Mouse (Mus musculus) neural tube, embryonic 12.5 days (tissue): Measurements from ENCODE around the gene Dap. TPM values are rescaled to one million over a fixed set of nuclear protein-coding genes. Genes with fewer than 3 reads are reported as not detected.

Experiments
- ATAC-seq: fragments of 200-750 bp; cut with Nextera tagmentation; 2 replicates; pipeline ENCODE4 v1.8.0; 2017; ENCODE audit warnings: low read depth, mild to moderate bottlenecking, moderate TSS enrichment, moderate library complexity; ENCODE audit not compliant: low FRiP score
- H3K27ac ChIP-seq: fragments of 300-500 bp; sonication (generic); 2 replicates; pipeline ENCODE4 v1.5.1; 2016
- H3K27me3 ChIP-seq: fragments of 300-500 bp; sonication (generic); replicated peaks from 2 replicates; pipeline ENCODE4 v1.6.1; 2016; ENCODE audit warnings: mild to moderate bottlenecking
- H3K36me3 ChIP-seq: fragments of 300-500 bp; sonication (generic); 2 replicates; pipeline ENCODE4 v1.6.1; 2016; ENCODE audit warnings: mild to moderate bottlenecking
- H3K4me1 ChIP-seq: fragments of 300-500 bp; sonication (generic); 2 replicates; pipeline ENCODE4 v1.6.1; 2016
- H3K4me2 ChIP-seq: fragments of 300-500 bp; sonication (generic); replicated peaks from 2 replicates; pipeline ENCODE4 v1.6.1; 2016; ENCODE audit warnings: mild to moderate bottlenecking
- H3K4me3 ChIP-seq: fragments of 300-500 bp; sonication (generic); 2 replicates; pipeline ENCODE4 v1.5.1; 2016
- H3K9ac ChIP-seq: fragments of 300-500 bp; sonication (generic); 2 replicates; pipeline ENCODE4 v1.6.1; 2016; ENCODE audit warnings: mild to moderate bottlenecking
- H3K9me3 ChIP-seq: fragments of 300-500 bp; sonication (generic); 2 replicates; pipeline ENCODE4 v1.6.1; 2016; ENCODE audit warnings: mild to moderate bottlenecking
- WGBS: fragments of 180-500 bp; shearing (Covaris S2); methylation state at CpG from one replicate; pipeline ENCODE4 v1.1.7; 2016; 5-methylcytosine and 5-hydroxymethylcytosine counted together
- polyA plus RNA-seq: library from polyadenylated mRNA; unstranded; fragments of >200 nt; fragmentation: Nextera tagmentation; extraction: Ambion mirVana; gene quantifications from 2 replicates; pipeline ENCODE4 v1.2.1, GENCODE M21; 2016

Dap gene
- polyA plus RNA-seq, 1 experiment from 2014 or later: 44.0 TPM

DNA sequence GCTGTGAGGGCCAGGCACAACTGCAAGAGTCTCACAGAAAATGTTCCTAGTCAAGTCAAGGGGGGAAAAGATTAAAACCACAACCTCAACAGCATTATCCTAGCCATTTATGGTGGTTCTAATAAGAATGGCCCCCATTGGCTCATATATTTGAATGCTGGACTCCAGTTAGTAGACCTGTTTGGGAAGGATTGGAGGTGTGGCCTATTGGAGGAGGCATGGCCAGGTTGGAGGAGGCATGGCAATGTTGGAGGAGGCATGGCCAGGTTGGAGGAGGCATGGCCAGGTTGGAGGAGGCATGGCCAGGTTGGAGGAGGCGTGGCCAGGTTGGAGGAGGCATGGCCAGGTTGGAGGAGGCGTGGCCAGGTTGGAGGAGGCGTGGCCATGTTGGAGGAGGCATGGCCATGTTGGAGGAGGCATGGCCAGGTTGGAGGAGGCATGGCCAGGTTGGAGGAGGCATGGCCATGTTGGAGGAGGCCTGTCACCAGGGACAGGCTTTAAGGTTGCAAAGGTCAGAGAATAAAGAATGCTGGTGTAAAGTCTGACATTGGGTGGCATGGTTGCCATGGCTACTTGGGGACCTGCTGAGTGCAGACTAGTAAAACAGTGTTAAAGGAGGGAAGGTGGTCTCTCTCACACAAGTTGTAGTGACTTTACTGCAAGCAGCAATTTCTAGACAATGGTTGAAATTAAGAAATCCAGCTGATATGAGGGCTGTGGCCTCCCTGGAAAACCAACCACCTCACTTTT, 93.1 kb downstream of the Dap start:
- Histone ChIP-seq H3K4me1 (0 out of 2 replicates have a peak, but pooled peaks cover 3% of the 10 kb centered on the region), H3K36me3 (no peaks in the 10 kb centered on the region), H3K9me3 (no peaks in the 10 kb centered on the region), H3K9ac (no peak overlapping the region), H3K4me3 (no peak overlapping the region), H3K27me3 (no peaks in the 10 kb centered on the region), H3K4me2 (no peak overlapping the region), H3K27ac (no peak overlapping the region)
- 87% methylated on average over 3 of the region's 3 CpGs for WGBS
- ATAC-seq: no peak

DNA sequence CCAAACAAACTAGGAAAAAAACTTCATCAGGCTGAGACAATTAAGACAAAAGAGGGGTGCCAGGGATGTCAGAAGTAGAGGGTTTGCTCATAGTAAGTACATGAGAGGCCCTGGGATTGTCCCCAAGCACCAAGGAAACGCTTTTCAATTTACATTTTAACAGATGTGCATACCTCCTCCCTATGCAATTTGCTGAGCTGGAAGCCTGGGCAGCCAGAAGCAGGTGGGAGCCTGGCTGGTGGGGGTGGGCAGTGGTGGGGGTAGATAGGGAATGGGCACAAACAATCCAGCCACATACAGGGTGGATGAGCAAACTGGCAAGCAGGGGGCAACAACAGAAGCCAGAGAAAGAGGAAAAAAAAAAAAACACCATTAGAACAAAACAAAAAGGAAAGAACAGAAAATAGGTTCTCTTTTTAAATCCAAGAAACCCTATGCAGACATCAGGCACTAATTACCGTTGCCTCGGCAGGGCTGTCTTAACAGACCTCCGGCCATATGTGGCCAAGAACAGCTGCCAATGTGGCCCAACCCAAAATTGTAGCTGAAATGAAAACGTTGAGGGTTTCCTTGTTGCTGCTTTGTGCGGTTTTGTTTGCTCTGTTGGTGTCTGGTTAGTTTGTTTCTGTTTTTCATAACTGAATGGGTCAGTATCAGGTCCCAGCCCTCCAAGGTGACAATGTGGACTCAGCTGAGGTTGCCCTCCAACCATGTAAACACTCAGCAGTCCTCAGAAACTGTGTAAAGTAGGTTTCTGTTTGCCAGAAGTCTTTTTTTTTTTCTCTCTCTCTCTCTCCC, 94.2 kb downstream of the Dap start:
- Histone ChIP-seq H3K4me2 (no peak overlapping the region), H3K9ac (no peak overlapping the region), H3K4me1 (0 out of 2 replicates have a peak, but pooled peaks cover 3% of the 10 kb centered on the region), H3K27ac (no peak overlapping the region), H3K36me3 (no peaks in the 10 kb centered on the region), H3K27me3 (no peaks in the 10 kb centered on the region), H3K4me3 (no peak overlapping the region), H3K9me3 (no peaks in the 10 kb centered on the region)
- no peak for ATAC-seq
- 45% methylated on average over 6 of the region's 6 CpGs for WGBS

DNA sequence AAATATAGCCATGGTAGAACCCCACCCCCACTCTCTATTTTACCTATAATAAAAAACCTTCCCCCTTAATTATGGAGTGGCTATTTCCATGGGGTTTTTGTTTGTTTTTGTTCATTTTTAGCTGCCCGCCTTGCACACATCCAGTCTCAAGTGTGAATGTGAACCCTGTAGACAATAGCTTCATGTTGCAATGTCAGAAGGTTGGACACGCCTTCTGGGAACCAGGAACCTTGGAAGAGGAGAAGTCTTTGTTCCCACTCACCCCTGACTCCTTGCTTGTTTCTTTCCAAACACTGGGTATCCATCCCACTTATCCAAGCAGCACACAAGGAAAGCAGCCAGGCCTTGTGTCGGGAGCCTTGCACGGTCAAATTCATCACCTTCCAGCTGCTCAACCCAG, 94.9 kb downstream of the Dap start:
- H3K9ac ChIP-seq: no peak overlapping the region
- no peak overlapping the region for H3K4me2 ChIP-seq
- H3K9me3 ChIP-seq: no peaks in the 10 kb centered on the region
- H3K27ac ChIP-seq: no peak overlapping the region
- ATAC-seq: no peak
- 63% methylated on average over 4 of the region's 4 CpGs for WGBS
- 0 out of 2 replicates have a peak, but pooled peaks cover 3% of the 10 kb centered on the region for H3K4me1 ChIP-seq
- no peaks in the 10 kb centered on the region for H3K27me3 ChIP-seq
- H3K4me3 ChIP-seq: no peak overlapping the region
- H3K36me3 ChIP-seq: no peaks in the 10 kb centered on the region

DNA sequence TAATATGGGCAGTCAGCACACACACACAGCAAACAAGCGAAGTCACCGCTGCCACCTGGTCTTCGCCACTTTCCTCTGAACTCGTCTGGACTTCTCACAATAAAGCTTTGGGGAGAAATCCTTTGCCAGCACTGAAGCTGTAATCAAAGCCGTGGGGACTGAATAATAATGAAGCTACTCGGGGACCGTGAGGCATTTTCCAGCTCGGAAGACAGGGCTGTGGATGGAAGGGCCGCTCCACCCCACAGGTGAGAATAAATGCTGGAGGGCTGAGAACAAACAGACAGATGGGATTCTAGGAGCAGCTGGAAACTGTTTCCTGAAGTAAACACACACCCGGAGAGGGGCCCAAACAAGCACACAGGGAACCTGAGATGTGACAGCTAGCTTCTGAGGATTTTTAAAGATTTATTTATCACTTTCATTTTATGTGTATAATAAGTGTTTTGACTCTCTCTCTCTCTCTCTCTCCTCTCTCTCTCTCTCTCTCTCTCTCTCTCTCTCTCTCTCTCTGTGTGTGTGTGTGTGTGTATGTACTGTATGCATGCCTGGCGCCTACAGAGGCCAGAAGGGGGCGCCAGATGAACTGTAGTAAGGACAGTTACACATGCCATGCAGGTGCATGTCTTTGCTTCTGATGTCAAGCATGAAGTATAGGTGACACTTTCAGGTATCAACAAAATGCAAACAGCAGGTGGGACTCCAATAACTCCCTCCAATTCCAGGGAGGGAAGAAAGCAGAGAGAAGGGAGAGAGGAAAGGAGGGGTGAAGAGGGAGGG, 96.7 kb downstream of the Dap start:
- Histone ChIP-seq H3K4me1 (0 out of 2 replicates have a peak, but pooled peaks cover 3% of the 10 kb centered on the region), H3K27me3 (no peaks in the 10 kb centered on the region), H3K4me2 (no peak overlapping the region), H3K4me3 (no peak overlapping the region), H3K9ac (no peak overlapping the region), H3K36me3 (no peaks in the 10 kb centered on the region), H3K27ac (no peak overlapping the region), H3K9me3 (no peaks in the 10 kb centered on the region)
- no peak for ATAC-seq
- WGBS: 70% methylated on average over 12 of the region's 12 CpGs

DNA sequence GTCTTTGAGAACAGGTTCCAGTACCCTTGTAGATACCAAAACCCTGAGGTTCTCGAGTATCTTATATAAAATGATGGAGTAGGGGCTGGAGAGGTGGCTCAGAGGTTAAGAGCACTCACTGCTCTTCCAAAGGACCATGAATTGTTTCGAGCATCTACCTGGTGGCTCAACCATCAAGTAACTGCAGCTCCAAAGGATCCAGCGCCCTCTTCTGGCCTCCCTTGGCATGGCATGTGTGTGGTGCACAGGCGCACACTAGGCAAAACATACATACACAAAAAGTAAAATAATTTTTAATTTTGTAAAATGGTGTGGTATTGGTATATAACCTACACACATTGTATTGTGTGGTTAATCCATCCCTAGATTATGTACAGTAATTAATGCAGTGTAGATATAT, 99.6 kb downstream of the Dap start:
- no peak overlapping the region for H3K4me2 ChIP-seq
- no peak overlapping the region for H3K27ac ChIP-seq
- no peaks in the 10 kb centered on the region for H3K4me1 ChIP-seq
- H3K9me3 ChIP-seq: no peaks in the 10 kb centered on the region
- ATAC-seq: no peak
- no peaks in the 10 kb centered on the region for H3K36me3 ChIP-seq
- H3K4me3 ChIP-seq: no peak overlapping the region
- no peak overlapping the region for H3K9ac ChIP-seq
- WGBS: 83% methylated on average over 4 of the region's 4 CpGs
- no peaks in the 10 kb centered on the region for H3K27me3 ChIP-seq

Other genes with a start within 250 kb of the Dap start
- gene Ankrd33b, start 143.4 kb downstream of the Dap start, polyA plus RNA-seq: 1.0 and 1.4 TPM in 2 replicates
- gene Ropn1l, start 229.4 kb downstream of the Dap start, polyA plus RNA-seq: 1.6 and 2.5 TPM in 2 replicates